Mouse (Mus musculus): ENCODE data around the gene Rps10.

GRCm38 (mm10) chr17:27613016-27613415 lies 23.5 kb downstream of the Rps10 start:
- TF ChIP-seq CTCF (IDR thresholded peaks at IDR 0.05; ENCODE audit: extremely low read depth, insufficient read depth, low read length) (no peak), POLR2A (IDR thresholded peaks at IDR 0.05; ENCODE audit: extremely low read depth, insufficient read depth, low read length) (no peak)
